14 mouse cellular contexts compared by ENCODE assay signal in genomic region chr10:68093496-68093895, GRCm38 (mm10).
"Had no signal": no experiment of that assay in that cellular context is flagged by ENCODE, and none has a peak within 500 bp of the region (broad histone marks: within the 10 kb centered on the region; RNA-seq: fewer than 3 reads in every experiment).

No protein-coding gene starts in this region.

- H3K4me2 ChIP-seq: limb, embryonic 12.5 days; limb, embryonic 15.5 days; liver, embryonic 13.5 days had no signal

- H3K4me3 ChIP-seq: limb, embryonic 12.5 days; limb, embryonic 15.5 days; liver, embryonic 13.5 days had no signal

- H3K9ac ChIP-seq: limb, embryonic 12.5 days; limb, embryonic 15.5 days; liver, embryonic 13.5 days had no signal

- H3K27ac ChIP-seq: limb, embryonic 12.5 days; limb, embryonic 15.5 days; liver, embryonic 13.5 days; macrophage had no signal

- DNase-seq: kidney, adult 18-20 months; kidney, adult 9 months; kidney, postnatal 14 days; kidney, postnatal 4 days; left cerebral cortex, postnatal 4 days; liver, embryonic 13.5 days; midbrain, embryonic 14.5 days; thymus, adult 18-20 months; thymus, postnatal 36 days had no signal

- ATAC-seq: inflammation-experienced regulatory T-cells, adult 6 months; intestine, embryonic 16.5 days had no signal

- H3K9me3 ChIP-seq: limb, embryonic 12.5 days; limb, embryonic 15.5 days; liver, embryonic 13.5 days had no signal

- H3K27me3 ChIP-seq: limb, embryonic 12.5 days; limb, embryonic 15.5 days; liver, embryonic 13.5 days had no signal

- H3K4me1 ChIP-seq: limb, embryonic 12.5 days; liver, embryonic 13.5 days had no signal
